Mouse (Mus musculus) lung, postnatal 0 days (tissue): ENCODE results near the gene Napepld. TPM values are rescaled to one million over a fixed set of nuclear protein-coding genes. Genes with fewer than 3 reads are reported as not detected.

Experiments
- ATAC-seq: fragments of 200-750 bp; cut with Nextera tagmentation; 2 replicates; pipeline ENCODE4 v1.8.0; 2017; ENCODE audit warnings: moderate library complexity
- DNase-seq: peaks from one replicate; pipeline ENCODE4 v3.0.0-alpha.2; 2016; ENCODE audit warnings: low spot score
- H3K27ac ChIP-seq: fragments of 300-500 bp; sonication (generic); 2 replicates; pipeline ENCODE4 v1.5.1; 2014; ENCODE audit warnings: antibody characterized with exemption, mild to moderate bottlenecking, low read length, mixed read lengths
- H3K27me3 ChIP-seq: fragments of 300-500 bp; sonication (generic); replicated peaks from 2 replicates; pipeline ENCODE4 v1.6.1; 2014; ENCODE audit warnings: low read length, mixed read lengths; ENCODE audit not compliant: insufficient read depth
- H3K36me3 ChIP-seq: fragments of 300-500 bp; sonication (generic); 2 replicates; pipeline ENCODE4 v1.6.1; 2014; ENCODE audit warnings: low read length, mixed read lengths; ENCODE audit not compliant: insufficient read depth
- H3K4me1 ChIP-seq: fragments of 300-500 bp; sonication (generic); 2 replicates; pipeline ENCODE4 v1.6.1; 2014; ENCODE audit warnings: antibody characterized with exemption, low read depth, low read length, mixed read lengths; ENCODE audit not compliant: insufficient read depth
- H3K4me2 ChIP-seq: fragments of 300-500 bp; sonication (generic); replicated peaks from 2 replicates; pipeline ENCODE4 v1.6.1; 2014; ENCODE audit warnings: low read depth, mild to moderate bottlenecking, low read length, moderate library complexity, mixed read lengths
- H3K4me3 ChIP-seq: fragments of 300-500 bp; sonication (generic); 2 replicates; pipeline ENCODE4 v1.5.1; 2014; ENCODE audit warnings: low read depth, low read length
- H3K9ac ChIP-seq: fragments of 300-500 bp; sonication (generic); replicated peaks from 2 replicates; pipeline ENCODE4 v1.6.1; 2014; ENCODE audit warnings: low read depth, mild to moderate bottlenecking
- H3K9me3 ChIP-seq: fragments of 300-500 bp; sonication (generic); 2 replicates; pipeline ENCODE4 v1.6.1; 2016; ENCODE audit warnings: low read length, mixed read lengths
- CTCF ChIP-seq: IDR thresholded peaks from 2 replicates; pipeline ENCODE4 v1.5.1; 2016; ENCODE audit warnings: antibody characterized with exemption, mild to moderate bottlenecking
- EP300 ChIP-seq: IDR thresholded peaks from 2 replicates; pipeline ENCODE4 v1.6.1; 2016; ENCODE audit warnings: antibody characterized with exemption, mild to moderate bottlenecking, control low read depth
- WGBS: fragments of 180-500 bp; shearing (Covaris S2); extraction: QIAGEN DNeasy Blood & Tissue Kit; methylation state at CpG from one replicate; pipeline ENCODE4 v1.1.7; 2014; 5-methylcytosine and 5-hydroxymethylcytosine counted together
- polyA plus RNA-seq: library from polyadenylated mRNA; unstranded; fragments of >200 nt; fragmentation: Nextera tagmentation; extraction: Ambion mirVana; gene quantifications from 2 replicates; pipeline ENCODE4 v1.2.1, GENCODE M21; 2015

Napepld gene
- polyA plus RNA-seq, 1 experiment from 2014 or later, result 2.5 TPM

DNA sequence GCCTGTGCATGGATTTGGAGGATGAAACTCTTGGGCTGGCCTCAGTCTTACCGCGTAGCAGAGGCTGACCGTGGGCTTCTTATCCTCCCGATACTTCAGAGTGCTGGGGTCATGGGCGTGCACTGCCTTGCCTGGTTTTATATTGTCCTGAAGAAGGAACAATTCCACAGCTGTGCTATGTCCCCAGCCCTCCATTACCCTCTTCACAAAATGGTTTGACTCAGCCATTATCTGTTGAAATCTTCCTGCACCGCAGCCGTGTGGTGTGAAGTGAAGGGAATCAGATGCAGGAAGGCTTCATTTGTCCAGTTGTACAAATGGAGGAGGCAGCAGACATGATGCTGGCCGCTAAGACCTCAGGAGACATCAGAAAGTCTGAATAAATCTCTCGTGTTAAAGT, 44.3 kb downstream of the Napepld start:
- Histone ChIP-seq H3K4me3 (no peak overlapping the region), H3K36me3 (0 out of 2 replicates have a peak, but pooled peaks cover 3% of the 10 kb centered on the region), H3K27me3 (no peaks in the 10 kb centered on the region), H3K27ac (0 out of 2 replicates have a peak overlapping the region, but pooled peaks have one; percentile 43), H3K9me3 (no peaks in the 10 kb centered on the region), H3K9ac (no peak overlapping the region), H3K4me2 (no peak overlapping the region), H3K4me1 (no peaks in the 10 kb centered on the region; the same call in 1 of the 2 replicates)
- TF ChIP-seq CTCF (no peak), EP300 (peak; percentile 71)
- DNase-seq, result peak; percentile 84
- ATAC-seq, result peak; percentile 88
- 66% methylated on average over 9 of the region's 9 CpGs for WGBS

DNA sequence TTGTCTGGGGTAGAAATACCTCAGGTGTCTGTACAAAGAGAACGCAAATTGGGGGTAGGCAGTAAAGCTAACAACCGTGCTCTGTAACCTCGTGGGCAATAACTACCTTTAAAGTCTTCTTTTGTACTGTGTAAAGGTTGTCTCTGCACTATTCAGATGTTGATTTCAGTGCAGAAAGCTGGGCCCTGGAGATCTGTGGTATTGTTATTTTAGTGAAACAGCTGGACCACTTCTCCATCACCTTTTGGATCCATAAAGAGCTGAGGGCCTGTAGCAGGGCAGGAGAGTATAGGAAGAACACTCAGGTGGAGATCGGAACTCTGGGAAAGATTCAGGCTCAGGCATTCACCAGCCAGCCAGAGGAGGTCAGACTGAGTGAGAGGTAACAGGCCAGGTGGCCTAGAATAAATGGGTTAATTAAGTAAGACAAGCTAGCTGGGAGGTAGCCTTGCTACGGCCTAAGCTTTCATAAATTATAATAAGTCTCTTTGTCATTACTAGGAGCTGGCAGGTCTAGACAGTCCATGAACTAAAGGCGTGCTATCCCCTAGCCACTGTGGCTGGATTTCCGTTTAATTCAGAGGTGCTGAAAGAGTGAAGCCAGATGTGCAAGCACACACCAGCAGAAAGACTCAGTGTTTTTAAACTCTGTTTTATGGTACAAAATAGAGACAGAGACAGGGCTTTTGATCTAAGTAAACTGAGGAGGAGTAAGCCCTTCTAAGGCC, 49.1 kb downstream of the Napepld start:
- 76% methylated on average over 7 of the region's 7 CpGs for WGBS

DNA sequence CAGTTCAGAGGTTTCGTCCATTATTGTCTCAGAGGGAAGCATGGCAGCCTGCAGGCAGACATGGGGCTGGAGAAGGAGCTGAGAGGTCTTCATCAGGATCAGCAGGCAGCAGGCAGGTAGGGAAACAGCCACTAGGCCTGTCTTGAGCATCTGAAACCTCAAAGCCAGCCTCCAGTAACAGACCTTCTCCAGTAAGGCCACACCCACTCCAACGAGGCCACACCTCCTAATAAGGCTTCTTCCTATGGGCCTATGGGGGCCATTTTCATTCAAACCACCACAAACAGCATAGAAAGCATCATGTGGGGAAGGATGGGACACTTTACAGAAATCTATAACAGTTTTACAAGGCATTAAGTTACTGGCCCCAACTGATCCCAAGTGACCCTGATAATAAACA, 50.5 kb downstream of the Napepld start:
- no peak for ATAC-seq
- no peak overlapping the region for H3K4me2 ChIP-seq

More for the DNA sequence above, 49.1 kb downstream of the Napepld start:
- H3K9ac ChIP-seq, result no peak overlapping the region
- peaks cover 3% of the 10 kb centered on the region; the same call in 1 of the 2 replicates for H3K36me3 ChIP-seq
- H3K4me2 ChIP-seq, result no peak overlapping the region
- no peak for TF ChIP-seq CTCF
- H3K27me3 ChIP-seq, result no peaks in the 10 kb centered on the region
- DNase-seq (peak; percentile 34), ATAC-seq (peak; percentile 49)
- H3K4me3 ChIP-seq, result no peak overlapping the region
- no peaks in the 10 kb centered on the region for H3K9me3 ChIP-seq
- H3K4me1 ChIP-seq, result no peaks in the 10 kb centered on the region
- no peak overlapping the region for H3K27ac ChIP-seq

DNA sequence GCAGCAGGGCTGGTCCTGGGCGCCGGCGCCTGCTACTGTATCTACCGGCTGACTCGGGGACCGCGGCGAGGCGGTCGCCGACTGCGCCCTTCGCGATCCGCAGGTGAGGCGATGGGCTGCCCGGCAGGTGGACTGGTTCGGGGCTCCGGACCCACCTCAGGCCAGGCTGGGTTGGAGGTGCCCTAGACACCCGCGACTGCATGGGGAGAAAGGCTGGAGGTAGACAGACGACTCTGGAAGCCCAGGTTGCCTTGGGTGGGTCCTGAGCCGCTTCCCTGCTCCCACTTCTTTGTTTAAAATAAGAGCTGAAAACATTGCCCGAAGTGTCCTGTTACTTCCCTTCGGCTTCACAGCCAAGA, 55.1 kb downstream of the Napepld start:
- Histone ChIP-seq H3K27ac (peak overlapping the region; percentile 85), H3K4me2 (peak overlapping the region; percentile 92), H3K9ac (peak overlapping the region; percentile 72), H3K27me3 (no peaks in the 10 kb centered on the region), H3K9me3 (no peaks in the 10 kb centered on the region), H3K4me3 (peak overlapping the region; percentile 63), H3K36me3 (no peaks in the 10 kb centered on the region; the same call in 1 of the 2 replicates), H3K4me1 (peaks cover 10% of the 10 kb centered on the region; the same call in 1 of the 2 replicates)
- ATAC-seq, result no peak
- no peak for DNase-seq
- under 1% methylated on average over 23 of the region's 25 CpGs for WGBS
- no peak; the same call in 1 of the 2 replicates for TF ChIP-seq EP300
- TF ChIP-seq CTCF, result no peak

More for the DNA sequence above, 50.5 kb downstream of the Napepld start:
- TF ChIP-seq EP300 (no peak), CTCF (no peak)
- peaks cover 3% of the 10 kb centered on the region; the same call in 1 of the 2 replicates for H3K36me3 ChIP-seq
- H3K27ac ChIP-seq, result no peak overlapping the region
- no peak overlapping the region for H3K9ac ChIP-seq
- peaks cover 5% of the 10 kb centered on the region; the same call in 1 of the 2 replicates for H3K4me1 ChIP-seq
- no peak overlapping the region for H3K4me3 ChIP-seq
- 79% methylated on average over 2 of the region's 2 CpGs for WGBS
- H3K27me3 ChIP-seq, result no peaks in the 10 kb centered on the region
- no peak for DNase-seq
- no peaks in the 10 kb centered on the region for H3K9me3 ChIP-seq

DNA sequence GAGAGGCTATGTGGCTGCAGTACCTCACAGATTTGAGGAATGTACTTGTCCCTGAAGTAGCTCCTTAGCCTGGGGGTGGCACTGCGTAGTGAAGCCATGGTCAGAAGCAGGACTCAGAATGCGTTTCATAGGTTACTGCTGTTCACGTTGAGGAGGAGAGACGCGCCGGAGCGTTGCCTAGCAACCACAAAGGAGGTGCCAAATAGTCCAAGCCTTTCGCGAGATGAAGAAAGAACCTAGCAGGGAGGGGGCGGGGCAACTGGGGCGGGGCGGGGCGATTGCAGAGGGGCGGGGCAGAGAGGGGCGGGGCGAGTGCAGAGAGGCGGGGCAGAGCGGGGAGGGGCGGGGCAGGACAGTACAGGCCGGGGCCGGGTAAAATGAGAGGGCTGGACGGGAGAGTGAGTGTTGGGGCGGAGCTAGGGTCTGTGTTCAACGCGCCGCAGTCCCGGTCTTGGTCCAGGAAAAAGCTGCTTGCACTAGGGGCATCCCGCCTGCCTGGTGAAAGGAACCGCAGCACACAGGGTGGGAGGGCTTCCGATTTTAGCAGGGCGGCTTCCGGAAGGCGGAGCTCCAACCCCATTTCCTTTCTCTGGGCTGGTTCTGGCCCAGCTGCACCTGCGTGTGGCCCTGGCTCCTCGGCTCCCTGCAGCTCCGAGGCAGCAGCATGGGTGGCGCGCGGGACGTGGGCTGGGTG, 55.6 kb downstream of the Napepld start, which contains the start of the genes Fbxl13 and Armc10:
TSS of gene Fbxl13 (minus strand) at position 196 of the 694 bp plus-strand sequence.
TSS of gene Armc10 (plus strand) at position 375 of the 694 bp plus-strand sequence.
- Histone ChIP-seq H3K27ac (peak within 1 kb of the TSS; percentile 94), H3K36me3 (no peaks in the 10 kb centered on the region; the same call in 1 of the 2 replicates), H3K27me3 (no peaks in the 10 kb centered on the region), H3K4me3 (peak within 1 kb of the TSS; percentile 63), H3K4me2 (peak within 1 kb of the TSS; percentile 92), H3K9ac (peak within 1 kb of the TSS; percentile 72), H3K4me1 (peaks cover 10% of the 10 kb centered on the region; the same call in 1 of the 2 replicates), H3K9me3 (no peaks in the 10 kb centered on the region)
- ATAC-seq, result peak; percentile 92
- peak; percentile 38 for TF ChIP-seq CTCF
- no peak; the same call in 1 of the 2 replicates for TF ChIP-seq EP300
- DNase-seq, result peak; percentile 97
- WGBS, result 2% methylated on average over 37 of the region's 40 CpGs

DNA sequence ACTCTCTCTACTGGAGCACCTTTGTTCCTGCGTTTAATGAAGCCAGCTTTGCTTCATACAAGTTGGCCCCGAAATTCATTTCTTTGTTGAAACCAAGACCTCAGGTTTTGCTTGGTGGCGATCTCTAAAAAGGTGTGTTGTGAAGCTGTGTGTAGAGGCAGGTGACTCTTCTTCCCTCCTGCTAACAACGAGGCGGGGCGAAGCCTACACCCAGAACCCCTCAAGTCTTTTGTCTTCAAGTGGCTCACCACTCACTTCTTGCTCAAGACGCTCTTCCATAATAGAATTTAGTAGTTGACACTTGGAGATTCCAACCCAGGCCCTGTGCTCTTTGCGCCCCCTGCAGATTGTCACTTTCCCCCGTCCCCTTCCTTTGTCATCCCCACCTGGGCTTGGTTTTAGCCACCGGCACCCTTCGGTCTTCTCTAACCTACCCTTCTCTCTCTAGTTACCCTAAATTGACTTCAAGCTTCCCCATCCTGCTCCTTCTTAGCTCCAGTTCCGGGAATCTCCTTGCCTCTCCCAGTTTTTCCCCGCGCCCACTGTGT, 56.2 kb downstream of the Napepld start:
- Histone ChIP-seq H3K4me1 (peaks cover 10% of the 10 kb centered on the region; the same call in 1 of the 2 replicates), H3K9me3 (no peaks in the 10 kb centered on the region), H3K4me3 (peak overlapping the region; percentile 63), H3K4me2 (peak overlapping the region; percentile 56), H3K36me3 (no peaks in the 10 kb centered on the region; the same call in 1 of the 2 replicates), H3K27ac (peak overlapping the region; percentile 94), H3K9ac (no peak overlapping the region), H3K27me3 (no peaks in the 10 kb centered on the region)
- TF ChIP-seq CTCF (peak; percentile 42), EP300 (peak; percentile 50; the same call in 1 of the 2 replicates)
- ATAC-seq (peak; percentile 56), DNase-seq (peak; percentile 81)
- 9% methylated on average over 14 of the region's 14 CpGs for WGBS
